Mouse (Mus musculus): ENCODE measurements at regions not wholly inside any gene's neighbourhood (a gene's known extent, or its start where the extent isn't known, plus 50 kb on each side); places are given as distances from the start of the nearest gene placed in this dataset.

DNA sequence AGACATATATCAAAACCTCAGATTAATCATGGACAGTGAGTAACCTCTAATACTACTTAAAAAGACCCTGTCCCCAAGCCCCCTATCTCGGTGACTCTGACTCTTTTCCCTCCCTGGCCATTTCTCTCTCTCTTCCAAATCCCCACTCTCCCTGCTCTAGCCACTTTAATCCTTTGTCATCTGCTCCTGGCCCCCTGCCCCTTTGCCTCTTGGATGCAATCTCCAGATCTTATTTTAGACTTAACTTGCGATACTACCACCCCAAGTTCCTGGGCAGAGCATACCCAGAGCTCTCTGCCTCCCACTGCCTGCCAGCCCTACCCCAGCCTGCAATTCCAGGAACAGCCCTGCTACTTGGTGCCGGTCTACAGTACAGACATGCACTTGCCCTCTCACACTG is 400.0 kb downstream of the Rfpl4b start:
- Histone ChIP-seq H3K4me3 (ENCODE audit: low read depth, low read length) (no peak overlapping the region), H3K4me1 (ENCODE audit: insufficient read depth) (no peaks in the 10 kb centered on the region), H3K27me3 (ENCODE audit: insufficient read depth, low read length) (no peaks in the 10 kb centered on the region), H3K27ac (ENCODE audit: low read depth, low read length) (no peak overlapping the region), H3K36me3 (ENCODE audit: insufficient read depth) (no peaks in the 10 kb centered on the region), H3K9ac (no peak overlapping the region), H3K9me3 (ENCODE audit: low read length) (no peaks in the 10 kb centered on the region), H3K4me2 (ENCODE audit: low read depth) (no peak overlapping the region)
- DNase-seq (no peak), ATAC-seq (no peak)
- no peak for TF ChIP-seq CTCF (IDR thresholded peaks at IDR 0.05; ENCODE audit: low read depth)
- WGBS = 69% methylated on average over 3 of the region's 3 CpGs

DNA sequence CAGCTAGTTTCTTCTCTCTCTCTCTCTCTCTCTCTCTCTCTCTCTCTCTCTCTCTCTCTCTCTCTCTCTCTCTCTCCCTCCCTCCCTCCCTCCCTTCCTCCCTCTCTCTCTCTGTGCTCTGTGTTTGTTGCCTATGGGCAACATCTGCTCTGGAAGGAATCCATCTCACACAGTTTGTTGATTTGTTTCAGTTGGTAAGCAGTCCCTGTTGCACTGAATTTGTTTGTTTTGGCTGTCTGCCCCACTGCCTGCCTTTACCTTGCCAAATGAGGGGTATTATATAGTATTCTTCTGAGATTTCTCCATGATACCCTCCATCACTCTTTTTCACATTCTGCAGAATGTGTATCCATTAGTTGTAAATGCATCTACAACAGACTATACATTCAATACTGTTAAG is 401.8 kb downstream of the Rfpl4b start:
- no peaks in the 10 kb centered on the region for H3K27me3 ChIP-seq (ENCODE audit: insufficient read depth, low read length)
- no peaks in the 10 kb centered on the region for H3K9me3 ChIP-seq (ENCODE audit: low read length)
- H3K4me1 ChIP-seq (ENCODE audit: insufficient read depth) = no peaks in the 10 kb centered on the region
- DNase-seq (no peak), ATAC-seq (no peak)
- no peak for TF ChIP-seq CTCF (IDR thresholded peaks at IDR 0.05; ENCODE audit: low read depth)
- no peak overlapping the region for H3K27ac ChIP-seq (ENCODE audit: low read depth, low read length)
- no peak overlapping the region for H3K4me2 ChIP-seq (ENCODE audit: low read depth)
- no peak overlapping the region for H3K4me3 ChIP-seq (ENCODE audit: low read depth, low read length)
- no peak overlapping the region for H3K9ac ChIP-seq
- H3K36me3 ChIP-seq (ENCODE audit: insufficient read depth) = no peaks in the 10 kb centered on the region

DNA sequence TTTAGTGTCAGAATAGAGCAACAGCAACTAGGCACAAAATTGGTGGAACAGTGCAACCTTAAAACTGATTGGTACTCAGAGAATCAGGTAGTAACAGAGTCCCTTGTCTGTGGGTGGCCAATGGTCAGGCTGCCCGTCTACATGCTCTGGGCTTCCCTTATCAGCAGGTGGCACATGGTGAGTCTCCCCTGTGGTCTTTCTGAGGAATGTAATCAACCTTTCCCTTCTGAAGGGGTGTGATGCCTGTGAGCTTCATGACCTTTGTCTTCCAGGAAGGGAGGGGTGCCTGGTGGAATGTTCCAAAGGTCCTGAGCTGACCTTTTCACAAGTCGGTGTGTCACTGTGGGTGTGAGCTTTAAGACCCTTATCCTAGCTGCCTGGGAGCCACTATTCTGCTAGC is 438.4 kb downstream of the Rfpl4b start:
- H3K4me2 ChIP-seq (ENCODE audit: low read depth) = no peak overlapping the region
- TF ChIP-seq CTCF (IDR thresholded peaks at IDR 0.05; ENCODE audit: low read depth) = no peak
- WGBS = 69% methylated on average over 2 of the region's 2 CpGs
- no peaks in the 10 kb centered on the region for H3K27me3 ChIP-seq (ENCODE audit: insufficient read depth, low read length)
- DNase-seq (no peak), ATAC-seq (no peak)
- H3K36me3 ChIP-seq (ENCODE audit: insufficient read depth) = no peaks in the 10 kb centered on the region
- no peaks in the 10 kb centered on the region for H3K4me1 ChIP-seq (ENCODE audit: insufficient read depth)
- no peak overlapping the region for H3K27ac ChIP-seq (ENCODE audit: low read depth, low read length)
- H3K9ac ChIP-seq = no peak overlapping the region
- no peaks in the 10 kb centered on the region for H3K9me3 ChIP-seq (ENCODE audit: low read length)
- no peak overlapping the region for H3K4me3 ChIP-seq (ENCODE audit: low read depth, low read length)

DNA sequence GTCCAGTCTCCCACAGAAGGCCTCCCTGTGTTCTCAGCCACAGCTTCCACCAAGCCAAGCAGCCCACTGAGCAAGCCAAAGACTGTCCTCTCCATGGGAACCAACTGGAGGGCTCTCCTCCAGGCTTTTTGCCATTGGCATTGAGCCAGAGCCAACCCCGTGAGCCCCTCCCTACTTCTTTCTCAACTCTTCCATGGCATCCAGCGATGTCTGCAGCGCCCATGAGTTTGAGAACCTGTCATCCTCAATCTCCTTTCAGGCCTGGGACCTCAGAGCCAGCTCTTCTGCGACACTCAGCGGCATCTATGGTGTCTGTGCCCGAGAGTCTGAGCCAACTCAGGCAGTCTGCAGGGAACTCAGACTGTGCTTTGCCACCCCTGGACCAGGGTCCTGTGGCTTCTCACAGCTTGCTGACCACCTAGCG is 439.7 kb downstream of the Rfpl4b start:
- Histone ChIP-seq H3K27me3 (ENCODE audit: insufficient read depth, low read length) (no peaks in the 10 kb centered on the region), H3K27ac (ENCODE audit: low read depth, low read length) (no peak overlapping the region), H3K4me3 (ENCODE audit: low read depth, low read length) (no peak overlapping the region), H3K9me3 (ENCODE audit: low read length) (no peaks in the 10 kb centered on the region), H3K36me3 (ENCODE audit: insufficient read depth) (no peaks in the 10 kb centered on the region), H3K4me1 (ENCODE audit: insufficient read depth) (no peaks in the 10 kb centered on the region), H3K4me2 (ENCODE audit: low read depth) (no peak overlapping the region), H3K9ac (no peak overlapping the region)
- WGBS = 63% methylated on average over 7 of the region's 7 CpGs
- TF ChIP-seq CTCF (IDR thresholded peaks at IDR 0.05; ENCODE audit: low read depth) = peak; percentile 43
- DNase-seq (peak; percentile 61), ATAC-seq (peak; percentile 84)

DNA sequence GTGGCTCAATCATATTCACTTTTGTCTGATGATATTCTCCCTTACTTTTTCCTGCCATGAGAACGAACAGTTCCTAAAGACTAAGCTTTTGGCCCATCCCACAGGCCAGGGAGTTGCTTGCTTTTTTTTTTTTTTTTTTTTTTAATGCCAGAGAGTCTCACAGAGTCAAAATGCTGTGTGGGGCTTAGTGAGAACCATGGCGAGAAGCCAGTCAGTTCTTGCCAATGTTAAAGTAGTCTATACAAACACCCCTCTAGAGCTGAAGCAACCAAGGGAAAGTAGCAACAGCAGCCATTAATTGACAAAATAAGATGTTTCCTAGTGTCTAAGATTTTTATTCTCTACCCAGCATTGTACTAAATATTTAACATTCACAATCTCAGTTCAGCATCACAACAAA is 441.2 kb downstream of the Rfpl4b start:
- Histone ChIP-seq H3K9ac (no peak overlapping the region), H3K9me3 (ENCODE audit: low read length) (no peaks in the 10 kb centered on the region), H3K4me3 (ENCODE audit: low read depth, low read length) (no peak overlapping the region), H3K27ac (ENCODE audit: low read depth, low read length) (no peak overlapping the region), H3K27me3 (ENCODE audit: insufficient read depth, low read length) (no peaks in the 10 kb centered on the region), H3K36me3 (ENCODE audit: insufficient read depth) (no peaks in the 10 kb centered on the region), H3K4me1 (ENCODE audit: insufficient read depth) (no peaks in the 10 kb centered on the region), H3K4me2 (ENCODE audit: low read depth) (no peak overlapping the region)
- ATAC-seq (no peak), DNase-seq (peak; percentile 33)
- no peak for TF ChIP-seq CTCF (IDR thresholded peaks at IDR 0.05; ENCODE audit: low read depth)
- 45% methylated on average over 2 of the region's 2 CpGs for WGBS

DNA sequence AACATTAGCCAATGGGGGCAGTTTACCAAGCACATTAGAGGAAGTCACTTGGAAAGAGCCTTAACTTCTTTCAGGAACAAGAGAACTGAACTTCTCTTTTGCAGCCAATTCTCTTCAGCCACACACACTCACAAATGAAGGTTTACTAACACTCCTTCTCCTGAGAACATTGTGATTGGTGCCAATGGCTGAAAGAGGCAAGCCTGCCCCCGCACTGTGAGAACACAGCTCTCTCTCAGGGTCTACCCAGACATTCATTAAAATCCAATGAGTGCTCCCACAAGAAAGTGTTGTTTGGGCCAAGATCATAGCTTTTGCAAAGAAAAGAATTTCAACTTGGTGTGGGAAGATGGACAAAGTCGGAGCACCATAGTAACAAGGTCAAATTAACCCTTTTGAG is 454.8 kb downstream of the Rfpl4b start:
- WGBS = 63% methylated on average over 2 of the region's 2 CpGs
- no peak for DNase-seq
- Histone ChIP-seq H3K27me3 (ENCODE audit: insufficient read depth, low read length) (no peaks in the 10 kb centered on the region), H3K27ac (ENCODE audit: low read depth, low read length) (no peak overlapping the region), H3K36me3 (ENCODE audit: insufficient read depth) (no peaks in the 10 kb centered on the region), H3K9me3 (ENCODE audit: low read length) (no peaks in the 10 kb centered on the region), H3K4me1 (ENCODE audit: insufficient read depth) (no peaks in the 10 kb centered on the region), H3K4me3 (ENCODE audit: low read depth, low read length) (no peak overlapping the region), H3K9ac (no peak overlapping the region), H3K4me2 (ENCODE audit: low read depth) (no peak overlapping the region)
- no peak for ATAC-seq
- no peak for TF ChIP-seq CTCF (IDR thresholded peaks at IDR 0.05; ENCODE audit: low read depth)

DNA sequence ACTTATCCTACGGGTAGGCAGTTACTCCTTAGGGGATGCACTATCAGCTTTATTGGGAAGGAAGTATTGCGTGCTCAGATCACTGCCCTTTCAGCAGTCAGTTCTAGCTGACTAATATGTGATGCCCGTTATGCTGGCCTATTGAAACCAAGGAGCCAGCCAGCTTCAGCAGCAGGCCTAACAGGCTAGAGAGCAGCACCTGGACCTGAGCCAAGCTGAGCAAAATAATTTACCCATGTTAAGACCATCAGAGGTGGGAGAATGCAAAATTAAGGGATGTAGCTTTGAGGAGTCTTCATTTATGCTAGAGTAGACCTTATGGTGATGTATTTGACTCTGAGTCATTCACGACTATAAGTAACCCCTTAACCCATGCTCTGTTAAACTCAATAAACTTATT is 456.7 kb downstream of the Rfpl4b start:
- Histone ChIP-seq H3K27ac (ENCODE audit: low read depth, low read length) (no peak overlapping the region), H3K4me2 (ENCODE audit: low read depth) (no peak overlapping the region), H3K9ac (no peak overlapping the region), H3K36me3 (ENCODE audit: insufficient read depth) (no peaks in the 10 kb centered on the region), H3K4me1 (ENCODE audit: insufficient read depth) (no peaks in the 10 kb centered on the region), H3K27me3 (ENCODE audit: insufficient read depth, low read length) (no peaks in the 10 kb centered on the region), H3K9me3 (ENCODE audit: low read length) (no peaks in the 10 kb centered on the region), H3K4me3 (ENCODE audit: low read depth, low read length) (no peak overlapping the region)
- DNase-seq (no peak), ATAC-seq (no peak)
- TF ChIP-seq CTCF (IDR thresholded peaks at IDR 0.05; ENCODE audit: low read depth) = no peak
- WGBS = 62% methylated on average over 4 of the region's 4 CpGs
